Mouse (Mus musculus) duodenum, adult 2 months (tissue): ENCODE results near the gene Pex10. TPM values are rescaled to one million over a fixed set of nuclear protein-coding genes. Genes with fewer than 3 reads are reported as not detected.

Experiments used
- polyA plus RNA-seq: library from polyadenylated mRNA; depleted of rRNA; stranded (reverse); fragments of >200 nt; gene quantifications from 2 replicates; pipeline ENCODE4 v1.2.3, GENCODE M21; 2012; ENCODE audit warnings: low replicate concordance; rRNA removed

Gene Pex10
- 15.9 and 18.7 TPM in 2 replicates for polyA plus RNA-seq

DNA sequence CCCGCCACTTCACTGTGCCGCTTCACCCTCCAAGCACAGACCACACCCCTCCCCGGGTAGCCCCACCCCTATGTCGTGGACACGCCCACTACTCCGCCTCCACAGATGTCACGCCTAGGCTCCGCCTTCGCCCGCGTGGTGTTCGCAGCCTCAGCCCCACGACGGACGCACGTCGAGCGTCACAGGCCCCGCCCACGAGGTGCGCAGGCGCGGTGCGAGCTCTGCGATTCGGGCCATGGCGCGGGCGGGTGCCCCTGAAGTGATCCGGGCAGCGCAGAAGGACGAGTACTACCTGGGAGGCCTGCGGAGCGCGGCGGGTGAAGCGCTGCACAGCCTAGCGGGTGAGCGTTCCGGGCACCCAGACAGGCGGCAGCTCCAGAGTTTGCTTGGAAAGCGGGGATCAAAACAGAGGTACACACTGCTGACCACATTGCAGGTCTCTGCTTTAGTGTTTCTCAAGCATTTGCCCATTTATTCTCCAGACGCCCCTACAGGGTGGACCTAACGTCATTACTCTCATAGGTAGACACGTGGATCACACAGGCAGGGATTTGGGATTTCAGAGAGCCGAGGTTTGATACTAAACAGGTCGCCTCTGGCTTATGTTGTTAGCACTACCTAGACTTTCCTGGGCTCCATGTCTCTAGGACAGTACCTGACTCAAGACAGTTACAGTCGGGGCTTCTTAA is at the start of gene Pex10:
TSS of gene Pex10 (plus strand) at position 183 of the 689 bp plus-strand sequence.

GRCm38 (mm10) chr4:155056724-155057123 is 10.1 kb upstream of the Pex10 start, which contains the start of gene Plch2:
Gene Plch2 (minus strand): TSS chr4:155056784.

GRCm38 (mm10) chr4:155086108-155087024 is 19.6 kb downstream of the Pex10 start, which contains the start of the genes Rer1 and Morn1:
Gene Rer1 (minus strand): TSS chr4:155086382.
Gene Morn1 (plus strand): TSS chr4:155086577.

Other genes starting within 250 kb of the Pex10 start
- gene Ttc34, start 229.6 kb upstream of the Pex10 start, polyA plus RNA-seq = 0.04 TPM in 2 replicates
- 0.07 and 0.45 TPM in 2 replicates for gene Mmel1, start 197.4 kb upstream of the Pex10 start, polyA plus RNA-seq
- 58.6 and 168 TPM in 2 replicates for gene Fam213b, start 167.9 kb upstream of the Pex10 start, polyA plus RNA-seq
- gene Tnfrsf14, start 138.5 kb upstream of the Pex10 start, polyA plus RNA-seq = 121 and 142 TPM in 2 replicates
- gene Hes5, start 106.1 kb upstream of the Pex10 start, polyA plus RNA-seq = 0.47 TPM in 1 of 2 replicates, not detected in the other
- 18.8 and 24.3 TPM in 2 replicates for gene Pank4, start 102.9 kb upstream of the Pex10 start, polyA plus RNA-seq
- gene Plch2, start 10.2 kb upstream of the Pex10 start, polyA plus RNA-seq = 31.1 and 35.9 TPM in 2 replicates
- gene Rer1, start 19.4 kb downstream of the Pex10 start, polyA plus RNA-seq = 66.6 and 93.1 TPM in 2 replicates
- gene Morn1, start 19.6 kb downstream of the Pex10 start, polyA plus RNA-seq = 4.0 and 4.9 TPM in 2 replicates
- gene Ski, start 155.6 kb downstream of the Pex10 start, polyA plus RNA-seq = 24.5 and 32.8 TPM in 2 replicates
- gene Faap20, start 182.8 kb downstream of the Pex10 start, polyA plus RNA-seq = 55.3 and 69.9 TPM in 2 replicates